Mouse (Mus musculus): ENCODE measurements around the gene Prl8a6.

The Prl8a6 gene

GRCm38 (mm10) chr13:27438588-27438987, at the start of gene Prl8a6:
Gene Prl8a6 (minus strand): TSS chr13:27438688.
- DNase-seq = no peak

- DNase-seq = no peak
Measured at GRCm38 (mm10) chr13:27433159-27433558, 5.3 kb downstream of the Prl8a6 start.

GRCm38 (mm10) chr13:27413640-27414039, 24.8 kb downstream of the Prl8a6 start:
- no peak for DNase-seq

GRCm38 (mm10) chr13:27399061-27399724, 39.3 kb downstream of the Prl8a6 start:
- no peak for DNase-seq

DNA sequence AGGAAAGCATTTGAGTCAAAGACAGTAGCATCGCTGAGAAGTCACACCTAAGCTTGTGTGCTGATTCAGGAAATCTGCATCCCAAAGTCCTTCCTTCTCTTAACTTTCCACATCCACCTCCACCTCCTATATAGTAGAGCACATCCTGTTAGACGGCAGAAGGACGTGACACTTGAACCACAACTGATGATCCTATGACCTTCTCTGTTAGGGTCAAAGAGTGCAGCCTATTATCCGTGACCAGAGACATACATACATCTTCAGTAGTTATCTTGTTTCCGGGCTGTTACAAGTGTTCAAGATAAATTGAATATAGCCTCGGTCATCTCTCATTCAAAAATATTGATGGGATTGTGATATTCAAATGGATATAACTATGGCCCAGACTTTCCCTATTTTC, 47.7 kb downstream of the Prl8a6 start, which contains the start of gene Prl2b1:
Prl2b1 (minus strand) TSS at position 101 of the 400 bp plus-strand sequence.
- no peak for DNase-seq
